Mouse (Mus musculus): ENCODE results near the gene Krt15. TPM values are rescaled to one million over a fixed set of nuclear protein-coding genes. Genes with fewer than 3 reads are reported as not detected.

The Krt15 gene
- polyA plus RNA-seq, 1 experiment, result 0.96 TPM

GRCm38 (mm10) chr11:100164392-100164791, 28.7 kb upstream of the Krt15 start:
- Histone ChIP-seq H3K27me3 (ENCODE audit: control insufficient read depth, insufficient read depth, low read length) (no peaks in the 10 kb centered on the region), H3K36me3 (ENCODE audit: control insufficient read depth, insufficient read depth, low read length) (no peaks in the 10 kb centered on the region), H3K27ac (ENCODE audit: control insufficient read depth, insufficient read depth, low read depth, low read length) (no peak overlapping the region), H3K4me3 (ENCODE audit: control insufficient read depth, low read depth, low read length) (no peak overlapping the region), H3K4me1 (ENCODE audit: control insufficient read depth, insufficient read depth, low read length) (no peaks in the 10 kb centered on the region)
- TF ChIP-seq CTCF (IDR thresholded peaks at IDR 0.05; ENCODE audit: control insufficient read depth, insufficient read depth, insufficient replicate concordance, low read depth, low read length) (no peak), POLR2A (IDR thresholded peaks at IDR 0.05; ENCODE audit: control insufficient read depth, low read depth, low read length) (no peak)

- TF ChIP-seq POLR2A (IDR thresholded peaks at IDR 0.05; ENCODE audit: control insufficient read depth, low read depth, low read length) (no peak), CTCF (IDR thresholded peaks at IDR 0.05; ENCODE audit: control insufficient read depth, insufficient read depth, insufficient replicate concordance, low read depth, low read length) (no peak)
- Histone ChIP-seq H3K4me1 (ENCODE audit: control insufficient read depth, insufficient read depth, low read length) (no peaks in the 10 kb centered on the region), H3K4me3 (ENCODE audit: control insufficient read depth, low read depth, low read length) (no peak overlapping the region), H3K36me3 (ENCODE audit: control insufficient read depth, insufficient read depth, low read length) (no peaks in the 10 kb centered on the region), H3K27me3 (ENCODE audit: control insufficient read depth, insufficient read depth, low read length) (no peaks in the 10 kb centered on the region), H3K27ac (ENCODE audit: control insufficient read depth, insufficient read depth, low read depth, low read length) (no peak overlapping the region)
Measured at GRCm38 (mm10) chr11:100157908-100158477, 22.3 kb upstream of the Krt15 start.

DNA sequence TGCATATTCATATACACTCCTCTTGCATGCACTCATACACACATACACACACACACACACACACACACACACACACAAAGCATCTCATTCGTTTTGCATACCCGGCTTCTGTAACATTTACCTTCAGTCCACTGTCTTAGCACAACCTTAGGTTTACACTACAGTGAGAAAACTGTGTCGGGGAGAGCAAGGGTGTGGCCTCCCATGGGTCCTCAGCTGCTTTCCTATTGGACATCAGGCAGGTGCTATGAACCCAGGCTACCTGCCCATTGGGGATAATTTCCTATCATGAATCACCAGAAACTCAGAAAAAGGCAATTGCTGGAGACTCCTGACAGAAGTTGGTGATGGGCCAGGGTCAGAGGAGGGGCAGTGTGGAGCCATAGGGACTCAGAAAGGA, 21.6 kb upstream of the Krt15 start:
- TF ChIP-seq CTCF (IDR thresholded peaks at IDR 0.05; ENCODE audit: control insufficient read depth, insufficient read depth, insufficient replicate concordance, low read depth, low read length), result no peak
- Histone ChIP-seq H3K4me3 (ENCODE audit: control insufficient read depth, low read depth, low read length) (no peak overlapping the region), H3K27ac (ENCODE audit: control insufficient read depth, insufficient read depth, low read depth, low read length) (no peak overlapping the region), H3K27me3 (ENCODE audit: control insufficient read depth, insufficient read depth, low read length) (no peaks in the 10 kb centered on the region), H3K4me1 (ENCODE audit: control insufficient read depth, insufficient read depth, low read length) (no peaks in the 10 kb centered on the region), H3K36me3 (ENCODE audit: control insufficient read depth, insufficient read depth, low read length) (no peaks in the 10 kb centered on the region)

GRCm38 (mm10) chr11:100155497-100156255, 19.9 kb upstream of the Krt15 start:
- H3K27me3 ChIP-seq (ENCODE audit: control insufficient read depth, insufficient read depth, low read length), result no peaks in the 10 kb centered on the region
- TF ChIP-seq POLR2A (IDR thresholded peaks at IDR 0.05; ENCODE audit: control insufficient read depth, low read depth, low read length), result no peak
- TF ChIP-seq CTCF (IDR thresholded peaks at IDR 0.05; ENCODE audit: control insufficient read depth, insufficient read depth, insufficient replicate concordance, low read depth, low read length), result no peak
- H3K4me3 ChIP-seq (ENCODE audit: control insufficient read depth, low read depth, low read length), result no peak overlapping the region
- H3K27ac ChIP-seq (ENCODE audit: control insufficient read depth, insufficient read depth, low read depth, low read length), result no peak overlapping the region
- no peaks in the 10 kb centered on the region for H3K36me3 ChIP-seq (ENCODE audit: control insufficient read depth, insufficient read depth, low read length)
- no peaks in the 10 kb centered on the region for H3K4me1 ChIP-seq (ENCODE audit: control insufficient read depth, insufficient read depth, low read length)

- Histone ChIP-seq H3K4me3 (ENCODE audit: control insufficient read depth, low read depth, low read length) (no peak within 1 kb of the TSS), H3K36me3 (ENCODE audit: control insufficient read depth, insufficient read depth, low read length) (no peaks in the 10 kb centered on the region), H3K27me3 (ENCODE audit: control insufficient read depth, insufficient read depth, low read length) (no peaks in the 10 kb centered on the region), H3K27ac (ENCODE audit: control insufficient read depth, insufficient read depth, low read depth, low read length) (no peak within 1 kb of the TSS), H3K4me1 (ENCODE audit: control insufficient read depth, insufficient read depth, low read length) (peaks cover 3% of the 10 kb centered on the region)
- TF ChIP-seq CTCF (IDR thresholded peaks at IDR 0.05; ENCODE audit: control insufficient read depth, insufficient read depth, insufficient replicate concordance, low read depth, low read length), result no peak
- TF ChIP-seq POLR2A (IDR thresholded peaks at IDR 0.05; ENCODE audit: control insufficient read depth, low read depth, low read length), result no peak
Measured at GRCm38 (mm10) chr11:100148615-100149330, 13.0 kb upstream of the Krt15 start, which contains the start of gene Krt19. Krt19 (minus strand) TSS chr11:100148665.

DNA sequence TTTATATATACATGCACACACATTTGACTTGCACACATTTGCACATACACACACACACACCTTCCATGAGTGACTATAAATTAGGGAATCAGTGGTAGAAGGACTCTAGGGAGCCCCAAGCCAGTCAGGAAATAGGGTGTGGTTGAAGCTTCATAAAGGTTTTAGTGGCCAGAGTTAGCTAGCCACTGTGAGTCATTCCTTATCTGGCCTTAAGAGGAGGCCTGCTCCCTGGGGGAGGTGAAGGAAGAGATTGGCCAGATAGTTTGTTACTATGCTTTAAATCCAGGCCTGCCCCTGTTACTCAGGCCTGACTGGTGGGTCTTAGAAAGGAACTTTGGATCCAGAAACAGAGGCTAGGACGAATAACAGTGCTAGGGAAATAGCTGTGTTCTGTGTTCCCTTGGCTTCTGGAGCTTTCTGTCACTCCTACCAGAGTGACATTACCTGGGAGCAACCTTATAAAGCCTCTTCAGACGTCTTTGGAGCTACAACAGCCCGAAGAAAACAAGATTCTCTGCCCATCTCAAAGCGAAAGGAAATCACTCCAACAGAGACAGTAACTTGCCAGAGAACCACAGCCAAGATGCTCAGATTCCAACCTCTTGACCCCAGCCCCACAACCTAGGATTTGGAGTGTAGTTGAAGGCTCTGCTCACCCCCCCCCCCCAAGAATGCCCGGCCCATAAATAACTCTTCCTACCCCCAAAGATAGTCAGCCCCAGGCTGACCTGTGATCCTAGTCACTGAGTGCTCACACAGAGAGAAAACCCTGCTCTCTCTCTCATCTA, 12.0 kb upstream of the Krt15 start:
- no peak overlapping the region for H3K4me3 ChIP-seq (ENCODE audit: control insufficient read depth, low read depth, low read length)
- TF ChIP-seq CTCF (IDR thresholded peaks at IDR 0.05; ENCODE audit: control insufficient read depth, insufficient read depth, insufficient replicate concordance, low read depth, low read length), result no peak
- TF ChIP-seq POLR2A (IDR thresholded peaks at IDR 0.05; ENCODE audit: control insufficient read depth, low read depth, low read length), result no peak
- H3K27me3 ChIP-seq (ENCODE audit: control insufficient read depth, insufficient read depth, low read length), result no peaks in the 10 kb centered on the region
- H3K4me1 ChIP-seq (ENCODE audit: control insufficient read depth, insufficient read depth, low read length), result peaks cover 3% of the 10 kb centered on the region
- H3K27ac ChIP-seq (ENCODE audit: control insufficient read depth, insufficient read depth, low read depth, low read length), result no peak overlapping the region
- no peaks in the 10 kb centered on the region for H3K36me3 ChIP-seq (ENCODE audit: control insufficient read depth, insufficient read depth, low read length)

Data from testis, adult 2 months (tissue).